Mouse (Mus musculus) heart, embryonic 11.5 days (tissue): ENCODE data around the gene Olfr1446. TPM values are rescaled to one million over a fixed set of nuclear protein-coding genes. Genes with fewer than 3 reads are reported as not detected.

ENCODE experiments used
- polyA plus RNA-seq: library from polyadenylated mRNA; unstranded; fragments of >200 nt; fragmentation: Nextera tagmentation; extraction: Ambion mirVana; gene quantifications from 2 replicates; pipeline ENCODE4 v1.2.1, GENCODE M21; 2014

The Olfr1446 gene
- polyA plus RNA-seq, 1 experiment from 2014 or later = not detected

Other genes with a start within 250 kb of the Olfr1446 start
- not detected in 2 replicates for gene Olfr1442, start 223.1 kb downstream of the Olfr1446 start, polyA plus RNA-seq
- gene Olfr1443, start 215.4 kb downstream of the Olfr1446 start, polyA plus RNA-seq = not detected in 2 replicates
- not detected in 2 replicates for gene Keg1, start 197.7 kb downstream of the Olfr1446 start, polyA plus RNA-seq
- gene Cntf, start 127.9 kb downstream of the Olfr1446 start, polyA plus RNA-seq = 0.48 and 0.54 TPM in 2 replicates
- gene Zfp91, start 97.4 kb downstream of the Olfr1446 start, polyA plus RNA-seq = 7.2 and 9.3 TPM in 2 replicates
- 0.56 and 0.76 TPM in 2 replicates for gene Lpxn, start 97.3 kb downstream of the Olfr1446 start, polyA plus RNA-seq
- not detected in 2 replicates for gene Gm5244, start 46.8 kb downstream of the Olfr1446 start, polyA plus RNA-seq
- not detected in 2 replicates for gene Olfr1444, start 36.2 kb downstream of the Olfr1446 start, polyA plus RNA-seq
- not detected in 2 replicates for gene Olfr1445, start 9.7 kb downstream of the Olfr1446 start, polyA plus RNA-seq
- not detected in 2 replicates for gene Olfr1447, start 10.2 kb upstream of the Olfr1446 start, polyA plus RNA-seq
- gene Olfr1448, start 30.9 kb upstream of the Olfr1446 start, polyA plus RNA-seq = not detected in 2 replicates
- gene Olfr1449, start 37.3 kb upstream of the Olfr1446 start, polyA plus RNA-seq = not detected in 2 replicates
- not detected in 2 replicates for gene Olfr1450, start 56.7 kb upstream of the Olfr1446 start, polyA plus RNA-seq
- gene Olfr1451, start 101.5 kb upstream of the Olfr1446 start, polyA plus RNA-seq = not detected in 2 replicates
- gene Olfr1453, start 134.8 kb upstream of the Olfr1446 start, polyA plus RNA-seq = not detected in 2 replicates
- not detected in 2 replicates for gene Olfr1454, start 167.1 kb upstream of the Olfr1446 start, polyA plus RNA-seq
- not detected in 2 replicates for gene Olfr1457, start 204.4 kb upstream of the Olfr1446 start, polyA plus RNA-seq
- gene Olfr1458, start 213.3 kb upstream of the Olfr1446 start, polyA plus RNA-seq = not detected in 2 replicates